Mouse (Mus musculus) embryonic facial prominence, embryonic 15.5 days (tissue): ENCODE results near the gene Arhgap19. TPM values are rescaled to one million over a fixed set of nuclear protein-coding genes. Genes with fewer than 3 reads are reported as not detected.
A peak's percentile ranks its signal among the peaks of the same experiment; 100 is the strongest.
"Not testable (repeated sequence)": the region's sequence is repeated elsewhere in the genome, so short reads cannot be mapped to it uniquely, and the experiment has no call there.

Experiments used
- ATAC-seq: fragments of 200-750 bp; cut with Nextera tagmentation; 2 replicates; pipeline ENCODE4 v1.8.0; 2017; ENCODE audit warnings: low read depth, moderate TSS enrichment; ENCODE audit not compliant: insufficient number of reproducible peaks, low FRiP score, low TSS enrichment
- H3K27ac ChIP-seq: fragments of 300-500 bp; sonication (generic); replicated peaks from 2 replicates; pipeline ENCODE4 v1.5.1; 2015; ENCODE audit warnings: mild to moderate bottlenecking, inconsistent platforms
- H3K27me3 ChIP-seq: fragments of 300-500 bp; sonication (generic); 2 replicates; pipeline ENCODE4 v1.6.1; 2015; ENCODE audit warnings: inconsistent platforms
- H3K36me3 ChIP-seq: fragments of 300-500 bp; sonication (generic); 2 replicates; pipeline ENCODE4 v1.6.1; 2015; ENCODE audit warnings: mild to moderate bottlenecking, inconsistent platforms
- H3K4me1 ChIP-seq: fragments of 300-500 bp; sonication (generic); 2 replicates; pipeline ENCODE4 v1.6.1; 2015; ENCODE audit warnings: inconsistent platforms
- H3K4me2 ChIP-seq: fragments of 300-500 bp; sonication (generic); replicated peaks from 2 replicates; pipeline ENCODE4 v1.6.1; 2015; ENCODE audit warnings: mild to moderate bottlenecking, inconsistent platforms
- H3K4me3 ChIP-seq: fragments of 300-500 bp; sonication (generic); replicated peaks from 2 replicates; pipeline ENCODE4 v1.5.1; 2015; ENCODE audit warnings: mild to moderate bottlenecking, inconsistent platforms
- H3K9ac ChIP-seq: fragments of 300-500 bp; sonication (generic); 2 replicates; pipeline ENCODE4 v1.6.1; 2015; ENCODE audit warnings: inconsistent platforms
- H3K9me3 ChIP-seq: fragments of 300-500 bp; sonication (generic); replicated peaks from 2 replicates; pipeline ENCODE4 v1.6.1; 2016; ENCODE audit warnings: inconsistent platforms
- WGBS: fragments of 180-500 bp; shearing (Covaris S2); methylation state at CpG from one replicate; pipeline ENCODE4 v1.1.7; 2015; 5-methylcytosine and 5-hydroxymethylcytosine counted together
- polyA plus RNA-seq: library from polyadenylated mRNA; unstranded; fragments of >200 nt; fragmentation: Nextera tagmentation; extraction: Ambion mirVana; gene quantifications from 2 replicates; pipeline ENCODE4 v1.2.1, GENCODE M21; 2015

Gene Arhgap19
- 17.3 and 17.5 TPM in 2 replicates for polyA plus RNA-seq

DNA sequence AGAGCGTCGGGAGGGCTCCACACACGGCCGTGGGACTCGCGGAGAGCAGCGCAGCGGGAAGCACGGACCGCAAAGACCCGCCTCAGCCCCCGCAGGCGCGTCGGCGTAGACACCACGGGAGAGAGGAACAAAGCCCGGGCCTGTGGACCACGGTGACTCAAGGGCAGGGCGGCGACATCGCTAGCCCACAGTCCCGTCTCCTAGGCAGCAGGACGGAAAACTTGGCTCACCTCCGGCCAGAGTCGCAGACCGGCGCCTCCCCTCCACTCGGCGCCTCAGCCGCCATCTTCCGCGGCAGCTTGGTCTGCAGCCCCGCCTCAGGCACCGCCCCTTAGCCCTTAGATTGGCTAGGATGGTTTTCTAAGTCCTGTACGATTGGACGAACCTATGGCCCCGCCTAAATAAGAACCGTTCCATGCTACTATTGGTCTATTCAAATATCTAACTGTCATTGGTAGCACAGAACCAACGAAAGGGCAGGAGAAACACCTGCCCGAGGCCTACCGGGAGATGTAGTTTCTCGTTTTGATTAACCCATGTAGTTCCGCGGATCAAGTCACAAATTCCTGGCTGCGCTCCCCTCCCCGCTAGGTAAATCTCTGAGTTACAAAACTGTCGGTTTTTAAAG, at the start of gene Arhgap19:
TSS of gene Arhgap19 (minus strand) at position 306 of the 628 bp plus-strand sequence.
- peak; percentile 98 for ATAC-seq
- H3K36me3 ChIP-seq = no peaks in the 10 kb centered on the region
- WGBS = under 1% methylated on average over 48 of the region's 48 CpGs
- no peaks in the 10 kb centered on the region for H3K27me3 ChIP-seq
- peaks cover 16% of the 10 kb centered on the region for H3K4me1 ChIP-seq
- peak within 1 kb of the TSS; percentile 70 for H3K9ac ChIP-seq
- no peaks in the 10 kb centered on the region for H3K9me3 ChIP-seq
- H3K4me3 ChIP-seq = peak within 1 kb of the TSS; percentile 75
- H3K4me2 ChIP-seq = peak within 1 kb of the TSS; percentile 82
- 0 out of 2 replicates have a peak within 1 kb of the TSS, but pooled peaks have one; percentile 56 for H3K27ac ChIP-seq

DNA sequence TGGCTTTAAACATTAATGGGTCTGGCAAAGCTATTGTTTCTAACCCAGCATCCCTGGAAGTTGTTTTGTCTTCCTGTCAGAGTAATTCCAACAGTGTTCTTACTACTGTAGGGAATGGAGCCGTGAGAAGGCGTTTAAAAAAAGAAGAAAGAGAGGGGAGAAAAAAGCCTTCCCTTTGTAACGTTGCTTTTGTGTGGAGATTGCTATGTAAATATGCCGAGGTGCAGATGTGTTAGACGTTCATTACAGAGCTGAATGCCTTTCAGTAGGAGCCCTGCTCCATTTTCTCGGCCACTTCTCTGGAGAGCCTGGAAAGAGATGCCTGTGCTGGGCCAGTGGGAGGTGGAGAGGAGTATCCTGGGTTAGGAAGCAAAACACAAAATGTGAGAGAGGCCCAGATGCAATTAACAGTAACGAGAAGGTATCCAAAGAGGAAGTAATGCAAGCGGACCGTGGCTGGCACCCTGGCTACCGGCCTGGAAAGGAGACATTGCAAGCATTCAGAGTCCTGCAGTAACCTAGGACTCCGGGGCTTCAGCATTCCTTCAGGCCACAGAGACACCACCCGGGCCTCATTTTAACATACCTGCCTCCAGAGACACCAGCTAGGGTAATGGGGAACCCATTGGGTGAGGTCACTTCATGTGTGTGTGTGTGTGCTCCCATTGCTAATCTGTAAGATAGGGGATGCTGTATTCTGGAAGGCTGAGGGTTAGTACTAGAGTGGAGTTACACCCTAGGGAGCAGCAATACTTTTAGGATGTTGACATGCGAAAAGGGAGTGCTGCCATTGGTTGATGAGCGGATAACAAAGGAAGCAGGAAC, 49.1 kb upstream of the Arhgap19 start:
- Histone ChIP-seq H3K9me3 (no peaks in the 10 kb centered on the region), H3K9ac (no peak overlapping the region), H3K27me3 (no peaks in the 10 kb centered on the region), H3K4me2 (no peak overlapping the region), H3K4me1 (peaks cover 28% of the 10 kb centered on the region), H3K4me3 (no peak overlapping the region), H3K36me3 (no peaks in the 10 kb centered on the region), H3K27ac (peak overlapping the region; percentile 68)
- ATAC-seq = no peak
- 22% methylated on average over 14 of the region's 14 CpGs for WGBS

- no peak overlapping the region for H3K9ac ChIP-seq
- H3K27me3 ChIP-seq = 0 out of 2 replicates have a peak, but pooled peaks cover 3% of the 10 kb centered on the region
- H3K36me3 ChIP-seq = no peaks in the 10 kb centered on the region
- no peaks in the 10 kb centered on the region for H3K9me3 ChIP-seq
- H3K4me1 ChIP-seq = peaks cover 29% of the 10 kb centered on the region
- 17% methylated on average over 6 of the region's 6 CpGs for WGBS
- no peak overlapping the region for H3K4me2 ChIP-seq
- H3K27ac ChIP-seq = peak overlapping the region; percentile 68
- no peak overlapping the region for H3K4me3 ChIP-seq
- ATAC-seq = no peak
These were observed 48.3 kb upstream of the Arhgap19 start for GRCm38 (mm10) chr19:41850021-41850718.

GRCm38 (mm10) chr19:41847992-41848851, 46.4 kb upstream of the Arhgap19 start, which contains the start of gene Frat2:
Gene Frat2, minus strand, starts transcription at chr19:41848132.
- Histone ChIP-seq H3K9ac (peak within 1 kb of the TSS; percentile 50), H3K4me1 (peaks cover 29% of the 10 kb centered on the region), H3K9me3 (no peaks in the 10 kb centered on the region), H3K27me3 (0 out of 2 replicates have a peak, but pooled peaks cover 5% of the 10 kb centered on the region), H3K4me2 (peak within 1 kb of the TSS; percentile 98), H3K27ac (peak within 1 kb of the TSS; percentile 94), H3K36me3 (no peaks in the 10 kb centered on the region), H3K4me3 (peak within 1 kb of the TSS; percentile 72)
- peak; percentile 97 for ATAC-seq
- under 1% methylated on average over 72 of the region's 72 CpGs for WGBS

- H3K27ac ChIP-seq = peak overlapping the region; percentile 94
- under 1% methylated on average over 40 of the region's 53 CpGs for WGBS
- peak; percentile 26; the same call in 1 of the 2 replicates for ATAC-seq
- H3K4me1 ChIP-seq = peaks cover 29% of the 10 kb centered on the region
- not testable (repeated sequence) for H3K9me3 ChIP-seq, H3K27me3 ChIP-seq, H3K36me3 ChIP-seq
- peak overlapping the region; percentile 98 for H3K4me2 ChIP-seq
- peak overlapping the region; percentile 72 for H3K4me3 ChIP-seq
- peak overlapping the region; percentile 50 for H3K9ac ChIP-seq
These were observed 45.8 kb upstream of the Arhgap19 start for GRCm38 (mm10) chr19:41847614-41847991.

DNA sequence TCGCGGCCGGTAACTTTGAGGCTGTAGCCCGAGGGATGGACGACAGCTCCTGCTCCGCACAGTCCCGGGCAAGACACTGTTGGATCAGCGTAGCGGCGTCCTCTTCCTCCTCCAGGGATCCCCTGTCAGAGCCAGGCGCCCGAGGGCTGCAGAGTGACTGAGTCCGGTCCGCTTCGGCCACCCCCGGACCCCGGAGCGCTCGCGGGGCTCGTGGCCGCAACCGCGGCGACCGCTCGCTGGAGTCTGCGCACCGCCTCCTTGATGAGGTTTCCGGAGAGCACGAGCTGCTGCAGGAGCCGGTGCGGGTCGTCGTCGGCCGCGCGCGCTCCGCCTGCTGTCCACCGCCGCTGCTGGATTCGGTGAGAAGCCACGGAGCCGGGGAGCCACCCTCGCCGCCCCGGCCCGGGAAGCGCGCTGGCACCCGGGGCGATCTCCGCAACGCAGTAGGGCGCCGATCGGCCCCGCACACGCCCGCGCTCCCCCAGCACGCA, 45.3 kb upstream of the Arhgap19 start:
- H3K27ac ChIP-seq = peak overlapping the region; percentile 94
- H3K9me3 ChIP-seq = no peaks in the 10 kb centered on the region
- H3K4me2 ChIP-seq = peak overlapping the region; percentile 98
- under 1% methylated on average over 64 of the region's 64 CpGs for WGBS
- 0 out of 2 replicates have a peak, but pooled peaks cover 5% of the 10 kb centered on the region for H3K27me3 ChIP-seq
- H3K4me1 ChIP-seq = peaks cover 29% of the 10 kb centered on the region
- H3K9ac ChIP-seq = peak overlapping the region; percentile 50
- H3K4me3 ChIP-seq = peak overlapping the region; percentile 72
- no peak for ATAC-seq
- no peaks in the 10 kb centered on the region for H3K36me3 ChIP-seq

GRCm38 (mm10) chr19:41846366-41847090, 44.7 kb upstream of the Arhgap19 start:
- 18% methylated on average over 21 of the region's 21 CpGs for WGBS
- H3K4me3 ChIP-seq = peak overlapping the region; percentile 72
- no peak for ATAC-seq
- H3K36me3 ChIP-seq = no peaks in the 10 kb centered on the region
- H3K4me2 ChIP-seq = peak overlapping the region; percentile 98
- 0 out of 2 replicates have a peak, but pooled peaks cover 5% of the 10 kb centered on the region for H3K27me3 ChIP-seq
- H3K4me1 ChIP-seq = peaks cover 29% of the 10 kb centered on the region
- H3K9ac ChIP-seq = peak overlapping the region; percentile 50
- H3K27ac ChIP-seq = no peak overlapping the region
- H3K9me3 ChIP-seq = no peaks in the 10 kb centered on the region

- H3K4me2 ChIP-seq = no peak overlapping the region
- 0 out of 2 replicates have a peak, but pooled peaks cover 5% of the 10 kb centered on the region for H3K27me3 ChIP-seq
- 85% methylated on average over 6 of the region's 6 CpGs for WGBS
These were observed 42.5 kb upstream of the Arhgap19 start for GRCm38 (mm10) chr19:41844345-41844744.

DNA sequence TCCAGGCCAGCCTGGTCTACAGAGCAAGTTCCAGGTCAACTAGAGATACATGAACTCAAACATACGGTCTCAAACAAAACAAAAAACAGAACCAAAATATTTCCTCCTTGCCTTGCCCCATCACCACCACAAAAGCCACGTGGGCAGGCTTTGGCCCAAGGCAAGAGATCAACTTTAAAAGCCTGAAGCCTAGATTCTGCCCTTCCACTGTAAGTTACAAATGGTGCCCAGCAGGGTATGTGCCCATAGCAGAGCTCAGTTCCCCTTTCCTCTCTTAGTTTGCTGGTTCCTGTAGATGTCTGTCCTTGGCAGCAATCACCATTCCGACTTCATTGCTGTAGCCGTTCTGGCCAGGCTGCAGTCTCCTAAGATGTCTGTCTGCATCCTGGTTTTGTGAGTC, 40.9 kb upstream of the Arhgap19 start:
- Histone ChIP-seq H3K4me1 (peaks cover 14% of the 10 kb centered on the region), H3K36me3 (no peaks in the 10 kb centered on the region), H3K9me3 (no peaks in the 10 kb centered on the region), H3K4me3 (no peak overlapping the region), H3K9ac (no peak overlapping the region), H3K4me2 (no peak overlapping the region), H3K27ac (no peak overlapping the region), H3K27me3 (0 out of 2 replicates have a peak, but pooled peaks cover 5% of the 10 kb centered on the region)
- ATAC-seq = no peak
- 68% methylated on average over 4 of the region's 4 CpGs for WGBS

More at GRCm38 (mm10) chr19:41844345-41844744, 42.5 kb upstream of the Arhgap19 start:
- no peaks in the 10 kb centered on the region for H3K36me3 ChIP-seq
- H3K4me3 ChIP-seq = no peak overlapping the region
- no peak overlapping the region for H3K9ac ChIP-seq
- ATAC-seq = no peak
- H3K9me3 ChIP-seq = no peaks in the 10 kb centered on the region
- H3K27ac ChIP-seq = no peak overlapping the region
- peaks cover 14% of the 10 kb centered on the region for H3K4me1 ChIP-seq
